Mouse (Mus musculus) cerebral cortex, adult 2 months (tissue): ENCODE results near the gene Tbl2.

Source experiments
- WGBS: fragments of 180-500 bp; shearing (Covaris S2); methylation state at CpG from one replicate; pipeline ENCODE4 v1.1.7; 2018; 5-methylcytosine and 5-hydroxymethylcytosine counted together

The Tbl2 gene

DNA sequence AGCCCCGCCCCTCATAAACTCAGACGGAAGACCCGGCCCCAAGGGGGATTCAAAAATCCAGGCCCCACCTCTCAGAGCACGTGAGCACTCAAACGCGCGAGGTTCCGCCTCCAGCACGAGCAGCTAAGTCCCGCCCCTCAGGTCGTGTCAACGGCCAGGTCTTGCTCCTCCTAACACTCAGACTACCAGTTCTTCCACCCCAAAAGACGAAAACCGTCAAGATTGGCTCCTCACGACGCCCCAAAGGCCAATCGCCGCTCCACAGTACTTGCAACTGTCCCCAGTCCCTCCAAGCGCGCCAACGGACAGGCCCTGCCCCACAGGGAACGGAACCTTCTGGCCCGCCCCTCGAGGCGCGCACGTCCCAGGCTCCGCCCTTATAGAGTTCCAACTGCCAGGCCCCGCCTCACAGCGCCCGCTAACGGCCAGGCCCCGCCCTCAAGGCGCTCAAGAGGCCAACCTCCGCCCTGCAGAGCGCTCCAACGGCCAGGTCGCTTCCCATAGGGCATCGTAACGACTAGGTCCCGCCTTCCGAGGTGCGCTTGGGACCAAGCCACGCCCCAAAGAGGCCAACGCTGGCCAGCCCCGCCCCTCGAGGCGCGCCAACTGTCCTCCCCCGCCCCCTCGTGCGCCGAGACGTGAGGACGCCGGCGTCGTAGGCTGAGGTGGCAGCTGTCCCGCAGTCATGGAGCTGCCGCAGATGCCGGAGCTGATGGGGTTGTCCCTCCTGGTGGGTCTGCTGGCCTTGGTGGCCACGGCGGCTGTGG lies at the start of gene Tbl2:
Gene Tbl2 (plus strand): TSS at position 605 of the 767 bp plus-strand sequence.
- WGBS = under 1% methylated on average over 63 of the region's 63 CpGs

DNA sequence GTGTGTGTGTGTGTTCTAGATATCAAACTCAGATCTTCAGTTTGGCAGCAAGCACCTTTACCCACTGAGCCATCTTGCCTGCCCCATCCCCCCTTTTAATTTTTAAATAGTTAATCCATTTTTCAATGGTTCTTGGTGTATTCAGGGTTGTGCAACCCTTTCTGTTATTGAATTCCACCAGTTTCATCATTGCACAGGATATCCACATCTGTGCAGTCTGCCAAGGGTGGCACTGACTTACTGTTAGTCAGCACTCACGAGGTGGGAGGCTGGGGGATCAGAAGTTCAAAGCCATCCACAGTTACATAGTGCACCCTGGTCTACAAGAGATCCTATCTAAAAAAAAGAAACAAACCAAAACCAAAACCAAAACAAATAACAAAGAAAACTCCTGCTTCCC lies 48.5 kb upstream of the Tbl2 start:
- WGBS = 51% methylated on average over 1 of the region's 1 CpGs

DNA sequence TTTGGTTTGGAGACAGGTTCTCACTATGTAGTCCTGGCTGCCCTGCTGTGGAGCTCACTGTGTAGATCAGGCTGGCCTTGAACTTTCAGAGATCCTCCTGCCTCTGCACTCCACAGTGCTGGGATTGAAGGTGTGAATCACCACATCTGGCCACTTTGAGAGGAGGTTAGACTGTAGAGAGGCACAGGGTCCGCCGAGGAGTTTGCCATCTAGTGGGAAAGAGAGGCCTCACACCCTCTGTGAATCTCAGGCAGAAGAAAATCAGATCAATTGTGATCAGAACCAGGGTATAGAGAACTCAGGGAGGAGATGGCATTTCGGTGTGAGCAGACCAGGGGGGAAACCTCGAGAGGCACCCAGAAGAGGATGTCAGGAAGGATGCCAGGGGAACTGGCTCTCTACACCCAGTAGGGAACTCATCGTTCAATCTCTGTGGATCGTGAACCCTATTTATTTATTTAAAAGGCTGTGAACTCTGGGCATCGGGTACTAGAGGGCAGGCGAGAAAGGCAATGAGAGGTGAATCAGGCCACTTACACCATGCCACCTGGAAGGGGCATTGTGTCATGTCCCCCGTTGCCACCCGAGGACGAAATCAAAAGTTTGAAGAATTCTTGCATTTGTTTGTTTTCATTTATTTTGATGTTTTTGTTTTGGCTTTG lies 45.3 kb upstream of the Tbl2 start:
- WGBS = 63% methylated on average over 11 of the region's 11 CpGs

DNA sequence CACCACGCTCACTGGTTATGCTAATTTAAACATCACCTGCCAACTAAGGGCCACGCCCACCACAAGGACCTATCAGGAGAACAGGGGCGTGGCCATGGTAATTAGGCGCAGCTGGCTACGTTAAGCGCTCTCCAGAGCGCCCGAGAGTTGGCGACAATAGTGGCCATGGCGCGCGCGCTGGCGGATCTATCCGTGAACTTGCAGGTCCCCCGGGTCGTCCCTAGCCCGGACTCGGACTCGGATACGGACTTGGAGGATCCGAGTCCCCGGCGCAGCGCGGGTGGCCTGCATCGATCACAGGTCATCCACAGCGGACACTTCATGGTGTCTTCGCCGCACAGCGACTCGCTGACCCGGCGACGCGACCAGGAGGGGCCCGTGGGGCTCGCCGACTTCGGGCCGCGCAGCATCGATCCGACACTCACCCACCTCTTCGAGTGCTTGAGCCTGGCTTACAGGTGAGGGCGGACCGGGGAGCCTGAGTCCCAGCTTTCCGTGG lies 42.6 kb upstream of the Tbl2 start:
- under 1% methylated on average over 48 of the region's 48 CpGs for WGBS

DNA sequence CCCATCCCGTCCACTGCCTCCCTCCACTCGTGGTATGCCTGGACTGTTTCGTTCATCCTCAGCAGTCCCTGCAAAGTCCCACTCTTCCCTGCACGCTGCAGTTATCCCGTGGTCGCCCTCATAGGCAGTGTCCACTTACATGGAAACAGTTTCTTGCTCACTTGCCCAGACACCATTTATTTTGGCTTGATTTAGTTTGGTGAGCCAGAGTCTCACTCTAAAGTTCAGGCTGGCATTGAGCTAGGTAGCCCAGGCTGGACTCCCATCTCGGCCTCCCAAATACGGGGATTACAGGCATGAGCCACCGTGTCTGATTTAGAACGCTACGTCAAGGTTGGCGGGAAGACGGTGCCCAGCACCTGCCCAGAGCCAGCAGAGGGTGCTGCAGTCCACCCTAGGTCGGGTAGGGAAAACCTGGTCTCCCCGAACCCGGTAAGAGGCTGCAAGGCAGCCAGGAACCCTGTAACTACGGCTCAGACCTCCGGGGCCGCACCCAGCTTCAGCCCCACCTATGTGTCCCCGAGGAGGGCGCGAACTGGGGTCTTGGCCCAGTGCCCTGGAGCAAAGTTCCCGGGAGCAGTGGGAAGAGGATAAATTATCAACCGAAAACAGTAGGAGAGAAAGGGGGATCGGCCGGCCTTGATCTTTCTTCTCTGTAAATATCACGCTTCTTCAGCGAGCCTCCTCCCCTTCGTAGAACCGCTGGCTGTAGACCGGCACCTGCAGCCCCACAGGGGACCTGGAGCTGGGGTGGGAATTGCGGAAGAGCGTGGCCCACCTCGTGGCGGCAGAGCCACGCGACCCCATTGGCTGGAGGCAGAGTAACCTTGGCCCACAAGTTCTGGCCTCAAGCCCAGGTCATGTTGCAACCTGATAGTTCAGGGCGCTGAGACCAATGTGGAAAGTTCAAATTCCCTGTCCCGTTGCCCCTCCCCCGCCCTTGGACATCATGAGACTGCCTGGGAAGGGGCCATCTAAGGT lies 41.6 kb upstream of the Tbl2 start:
- WGBS = 16% methylated on average over 40 of the region's 40 CpGs

DNA sequence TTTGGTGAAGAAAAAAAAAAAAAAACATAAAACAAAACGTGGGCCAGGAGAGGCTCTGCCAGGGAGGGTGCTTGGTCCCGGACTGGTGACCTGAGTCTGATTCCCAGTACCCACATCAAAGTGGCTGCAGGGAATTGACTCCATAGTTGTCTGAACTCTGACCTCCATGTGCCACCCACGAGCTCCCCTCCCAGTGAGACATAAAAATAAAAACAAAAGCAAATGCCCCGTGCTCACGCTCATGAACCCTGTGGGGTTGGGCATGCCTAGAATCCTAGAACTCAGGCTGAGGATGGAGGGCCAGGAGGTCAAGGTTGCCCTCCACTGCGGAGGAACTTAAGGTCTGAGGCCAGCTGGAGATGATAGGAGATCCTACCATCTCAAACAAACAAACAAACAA lies 40.4 kb upstream of the Tbl2 start:
- WGBS = 74% methylated on average over 6 of the region's 6 CpGs

DNA sequence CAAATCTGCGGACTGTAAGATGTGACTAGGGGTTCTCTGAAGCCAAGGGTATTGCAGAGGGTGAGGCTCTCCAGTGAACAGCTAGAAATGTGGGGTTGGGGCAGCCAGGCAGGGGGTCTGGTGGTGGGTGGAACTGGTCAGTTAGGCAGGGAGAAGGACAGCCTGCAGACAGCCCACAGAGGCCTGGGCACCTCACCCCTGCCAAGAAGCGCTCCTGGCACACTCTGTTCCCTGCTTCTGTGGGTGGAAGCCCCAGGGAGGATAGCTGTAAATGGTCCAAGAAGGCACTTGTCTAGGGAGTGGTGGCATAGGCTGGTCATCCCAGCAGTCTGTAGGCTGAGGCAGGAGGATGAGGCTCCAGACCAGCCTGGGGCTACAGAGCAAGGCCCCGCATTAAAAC lies 40.0 kb upstream of the Tbl2 start:
- WGBS = 90% methylated on average over 3 of the region's 3 CpGs

DNA sequence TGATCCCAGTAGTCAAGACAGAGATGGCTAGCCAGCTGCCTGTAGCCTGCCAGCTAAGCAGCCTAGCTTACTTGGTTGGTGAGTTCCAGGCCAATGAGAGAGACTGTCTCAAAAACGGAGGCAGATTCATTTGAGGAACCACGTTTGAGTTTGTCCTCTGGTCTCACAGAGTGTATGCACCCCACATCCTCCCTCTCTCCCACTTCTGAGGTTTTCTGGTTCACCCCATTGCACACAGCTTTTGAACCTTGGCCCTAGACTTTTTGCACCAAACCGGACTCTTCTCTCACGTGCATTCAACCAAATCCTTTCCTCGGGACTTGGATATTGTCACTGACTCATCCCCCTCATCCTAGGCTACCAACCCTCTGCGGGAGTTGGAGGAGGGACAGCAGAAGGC lies 39.5 kb upstream of the Tbl2 start:
- WGBS = 81% methylated on average over 6 of the region's 6 CpGs

DNA sequence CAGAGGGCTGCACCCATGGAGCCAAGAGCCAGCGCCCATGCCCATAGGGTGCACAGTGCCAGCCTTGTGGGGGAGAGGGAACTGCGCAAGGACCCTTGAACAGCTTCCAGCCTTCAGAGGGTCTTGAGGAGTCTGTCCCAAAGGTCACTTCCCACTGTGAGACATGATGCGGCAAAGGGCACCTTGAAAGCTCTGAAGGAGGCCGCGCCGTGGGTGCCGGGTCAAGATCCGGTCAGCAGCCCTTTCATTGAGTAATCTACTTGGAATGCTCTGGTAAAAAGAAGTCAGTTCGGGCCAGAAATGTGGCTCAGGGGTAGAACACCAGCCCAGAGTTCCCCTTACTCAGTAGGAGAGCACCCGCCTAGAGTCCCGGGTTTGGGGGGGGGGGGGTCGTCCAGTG lies 35.7 kb upstream of the Tbl2 start:
- 88% methylated on average over 12 of the region's 12 CpGs for WGBS

DNA sequence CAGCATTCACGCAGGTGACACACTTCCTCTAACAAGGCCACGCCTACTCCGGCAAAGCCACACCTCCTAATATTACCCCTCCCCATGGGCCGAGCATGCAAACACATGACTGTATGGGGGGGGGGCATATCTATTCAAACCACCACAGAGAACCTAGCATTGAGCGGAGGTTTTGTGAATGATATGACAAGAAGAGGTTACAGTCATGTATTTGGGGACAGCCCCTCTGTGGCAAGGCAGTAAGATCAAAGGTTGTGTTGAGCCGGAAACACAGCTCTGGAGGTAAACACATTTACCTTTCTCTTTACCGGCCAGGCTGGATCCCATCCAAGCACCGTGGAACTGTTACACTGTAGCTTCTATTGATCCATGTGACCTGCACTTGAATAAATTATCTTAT lies 34.2 kb upstream of the Tbl2 start:
- 80% methylated on average over 8 of the region's 8 CpGs for WGBS

DNA sequence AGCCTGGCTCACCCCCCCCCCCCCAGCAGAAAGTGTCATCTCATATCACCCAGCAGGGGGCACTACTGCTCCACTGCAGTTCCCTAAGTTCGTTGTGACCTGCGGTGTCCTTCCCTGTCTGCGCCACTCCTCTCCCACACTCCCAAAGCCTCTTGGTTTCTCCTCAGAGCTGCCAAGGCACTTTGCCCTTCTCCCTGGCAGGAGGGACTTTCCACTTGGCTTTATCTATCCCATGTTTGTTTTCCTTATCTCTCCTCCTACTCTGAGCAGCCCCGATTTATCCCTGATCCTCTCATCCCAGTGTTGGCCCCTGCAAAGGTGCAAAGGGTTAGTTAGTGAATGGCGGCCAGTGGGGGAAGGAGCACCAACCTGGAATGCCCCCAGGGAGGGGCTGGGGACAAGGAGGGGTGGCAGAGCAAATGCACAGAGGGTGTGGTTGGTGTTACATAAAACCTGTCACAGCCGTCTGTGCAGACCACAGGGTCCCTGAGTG lies 30.8 kb upstream of the Tbl2 start:
- WGBS = 26% methylated on average over 6 of the region's 6 CpGs

DNA sequence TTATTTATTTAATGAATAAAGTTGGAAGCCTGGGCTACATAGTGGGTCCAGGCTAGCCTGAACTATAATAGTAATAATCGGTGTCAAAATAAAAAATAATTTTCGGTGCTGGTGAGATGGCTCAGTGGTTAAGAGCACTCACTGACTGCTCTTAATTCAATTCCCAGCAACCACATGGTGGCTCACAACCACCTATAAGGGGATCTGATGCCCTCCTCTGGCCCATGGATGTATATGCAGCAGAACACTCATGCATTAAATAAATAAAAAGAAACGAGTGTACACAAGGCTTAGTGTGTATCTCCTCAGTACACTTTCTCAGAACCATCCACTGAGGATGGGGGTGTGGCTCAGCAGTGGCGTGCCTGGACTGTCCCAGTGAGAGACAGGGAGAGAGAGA lies 28.7 kb upstream of the Tbl2 start:
- 68% methylated on average over 4 of the region's 4 CpGs for WGBS

DNA sequence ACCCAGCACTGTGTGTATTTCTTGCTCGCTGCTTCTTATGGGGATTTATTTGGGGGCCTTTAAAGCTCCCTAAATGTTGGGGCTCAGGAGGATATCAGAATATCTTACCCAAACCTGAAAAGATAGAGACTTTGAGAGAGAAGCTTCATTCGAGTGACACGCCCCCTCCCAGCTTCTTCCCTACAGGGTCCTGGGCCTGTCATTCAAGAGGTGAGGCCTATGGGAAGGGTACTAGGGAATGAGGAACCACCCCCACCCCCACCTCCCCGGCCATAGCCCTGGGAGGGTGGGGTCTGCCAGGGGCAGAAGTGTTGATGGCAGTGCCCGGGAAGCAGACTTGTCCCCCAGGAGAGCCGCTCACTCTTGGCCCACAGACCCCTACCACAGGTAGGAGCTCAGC lies 23.3 kb upstream of the Tbl2 start:
- WGBS = 76% methylated on average over 6 of the region's 6 CpGs

DNA sequence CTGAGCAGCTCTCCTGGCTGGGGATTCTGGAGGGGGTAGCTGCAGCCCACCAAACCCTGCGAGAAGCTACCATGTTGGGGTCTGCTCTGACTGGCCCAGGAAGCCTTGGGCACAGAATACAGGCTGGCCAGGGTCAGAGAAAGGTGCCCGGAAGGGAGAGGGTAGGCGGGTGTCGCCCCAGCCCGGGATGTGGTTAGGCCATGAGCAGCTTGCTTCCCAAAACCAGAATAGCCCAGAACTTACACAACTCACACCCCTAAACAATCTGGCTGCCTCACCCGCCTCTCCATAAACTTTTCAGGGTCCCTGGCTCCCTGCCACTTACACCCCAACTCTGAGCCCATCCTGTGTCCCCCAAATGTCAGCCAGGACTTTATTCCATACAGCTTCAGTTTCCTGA lies 21.8 kb upstream of the Tbl2 start:
- 70% methylated on average over 6 of the region's 6 CpGs for WGBS

DNA sequence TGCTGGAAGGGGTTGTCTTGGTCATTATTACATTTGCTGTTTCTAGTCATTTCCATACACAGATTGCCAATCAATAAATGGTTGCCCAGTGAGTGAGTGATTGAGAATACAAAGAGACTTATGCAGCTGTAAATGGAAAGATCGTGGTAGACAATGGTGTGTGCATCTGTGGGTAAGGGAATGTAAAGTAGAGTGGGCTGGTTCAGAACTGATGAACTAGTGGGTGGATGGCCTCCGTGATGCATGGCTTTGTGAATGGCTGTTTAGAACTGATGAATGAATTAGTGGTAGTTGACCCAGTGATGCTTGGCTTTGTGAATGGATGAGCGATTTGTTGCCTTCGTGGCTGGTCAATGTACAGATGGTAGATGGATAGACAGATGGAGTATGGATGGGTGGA lies 19.7 kb upstream of the Tbl2 start:
- WGBS = 85% methylated on average over 4 of the region's 4 CpGs

DNA sequence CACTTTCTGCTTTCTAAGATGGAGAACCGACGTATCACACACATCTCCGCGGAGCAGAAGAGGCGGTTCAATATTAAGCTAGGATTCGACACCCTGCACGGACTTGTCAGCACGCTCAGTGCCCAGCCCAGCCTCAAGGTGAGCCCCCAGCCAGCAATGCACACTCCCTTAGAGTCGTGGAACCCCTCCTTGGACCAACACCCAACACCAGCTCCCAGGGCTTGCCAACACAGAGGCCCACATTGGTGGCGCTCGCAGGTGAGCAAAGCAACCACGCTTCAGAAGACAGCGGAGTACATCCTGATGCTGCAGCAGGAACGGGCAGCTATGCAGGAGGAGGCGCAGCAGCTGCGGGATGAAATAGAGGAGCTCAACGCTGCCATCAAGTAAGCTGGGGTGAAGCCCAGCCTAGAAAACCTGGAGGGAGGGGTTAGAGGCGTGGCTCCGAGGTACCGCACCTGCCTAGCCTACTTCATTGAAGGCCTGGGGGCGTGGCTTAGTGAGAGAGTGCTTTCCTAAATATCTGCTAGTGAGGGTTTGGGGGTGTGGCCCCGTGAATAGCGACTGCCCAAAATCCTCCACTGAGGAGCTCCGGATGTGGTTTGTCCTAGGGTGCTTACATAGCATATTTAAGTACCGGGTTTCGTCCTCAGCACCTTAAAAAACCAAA lies 15.6 kb upstream of the Tbl2 start:
- 8% methylated on average over 26 of the region's 26 CpGs for WGBS

DNA sequence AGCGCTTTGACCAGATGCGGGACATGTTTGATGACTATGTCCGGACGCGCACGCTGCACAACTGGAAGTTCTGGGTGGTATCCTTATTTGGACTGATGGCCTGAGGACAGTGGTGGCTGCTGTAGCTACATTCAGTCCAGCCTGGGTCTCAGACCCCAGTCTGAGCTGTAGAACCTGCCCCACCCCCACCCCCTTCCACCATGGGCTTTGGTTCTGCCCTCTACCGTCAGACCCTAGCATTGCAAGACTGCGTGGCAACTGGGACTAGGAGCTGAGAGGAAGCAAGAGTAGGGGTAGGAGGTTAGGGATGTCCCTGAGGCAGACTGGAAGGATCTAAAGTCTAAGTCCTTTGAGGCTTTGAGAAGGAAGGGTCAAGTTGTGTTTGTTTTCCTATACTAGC lies 14.9 kb upstream of the Tbl2 start:
- 10% methylated on average over 8 of the region's 8 CpGs for WGBS

DNA sequence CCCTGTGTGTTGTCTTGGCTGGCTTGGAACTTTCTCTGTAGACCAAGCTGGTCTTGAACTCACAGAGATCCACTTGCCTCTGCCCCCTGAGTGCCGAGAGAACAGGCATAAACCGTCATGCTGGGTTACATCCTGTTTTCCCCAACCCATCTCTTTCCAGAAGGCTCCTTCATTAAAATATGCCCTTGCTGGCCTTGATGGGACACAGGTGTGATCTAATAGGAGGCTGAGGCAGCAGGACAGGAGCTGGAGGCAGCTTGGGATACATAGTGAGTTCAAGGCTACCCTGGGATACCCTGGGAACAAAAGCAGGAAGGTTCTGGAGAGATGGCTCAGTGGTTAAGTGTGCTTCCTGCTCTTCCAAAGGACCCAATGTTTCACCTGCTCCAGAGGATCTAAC lies 9.6 kb upstream of the Tbl2 start:
- WGBS = 79% methylated on average over 2 of the region's 2 CpGs

DNA sequence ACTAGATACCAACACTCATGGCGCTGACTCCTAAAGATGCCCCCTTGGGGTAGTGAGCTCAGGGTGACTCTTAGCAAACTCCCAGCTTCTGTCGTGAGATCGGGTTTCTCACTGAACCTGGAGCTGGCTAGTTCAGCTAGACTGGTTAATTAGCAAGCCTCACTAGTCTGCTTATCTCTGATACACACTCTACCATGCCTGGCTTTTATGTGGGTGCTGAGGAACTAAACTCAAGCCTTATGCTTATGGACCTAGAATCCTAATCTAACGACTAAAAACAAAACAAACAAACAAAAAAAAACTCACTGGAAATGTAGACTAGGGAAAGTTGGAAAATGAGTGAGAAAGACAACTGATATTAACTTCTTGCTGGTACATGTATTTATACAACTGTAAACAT lies 5.0 kb upstream of the Tbl2 start:
- 65% methylated on average over 4 of the region's 4 CpGs for WGBS

DNA sequence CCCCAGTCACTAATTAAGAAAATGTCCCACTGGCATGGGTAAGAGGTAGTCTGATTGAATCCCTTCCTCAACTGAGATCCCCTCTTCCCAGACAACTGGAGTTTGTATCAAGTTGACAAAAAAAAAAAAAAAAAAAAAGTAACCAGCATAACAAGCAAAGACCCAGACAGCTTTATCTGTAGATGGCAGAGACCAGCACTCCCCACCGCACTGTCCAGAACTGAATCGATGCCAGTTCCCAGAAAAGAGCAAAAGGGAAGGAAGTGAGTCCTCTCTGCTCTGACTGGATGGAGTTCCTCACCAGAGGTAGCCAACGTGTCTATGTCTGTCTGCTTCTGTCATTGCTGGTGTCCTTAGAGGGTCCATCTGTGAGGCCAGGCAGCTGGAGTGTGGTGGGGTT lies 3.9 kb upstream of the Tbl2 start:
- WGBS = 75% methylated on average over 3 of the region's 3 CpGs

DNA sequence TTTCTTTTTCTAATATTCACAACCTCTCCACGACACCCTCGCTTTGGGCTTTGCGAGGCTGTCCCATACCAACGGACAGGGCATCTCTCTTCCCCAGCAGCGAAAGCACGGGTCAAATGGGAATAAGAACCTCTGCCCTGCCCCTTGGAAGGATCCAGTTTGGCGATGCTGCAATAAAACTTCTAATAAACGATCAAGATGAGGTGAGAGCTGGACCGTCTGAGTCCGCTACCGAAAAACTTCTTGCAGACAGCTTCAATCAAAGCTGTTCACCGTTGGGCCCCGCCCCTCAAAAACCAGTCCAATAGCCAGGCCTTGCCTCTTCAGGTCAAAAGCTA lies 773 bp upstream of the Tbl2 start:
- under 1% methylated on average over 13 of the region's 13 CpGs for WGBS

DNA sequence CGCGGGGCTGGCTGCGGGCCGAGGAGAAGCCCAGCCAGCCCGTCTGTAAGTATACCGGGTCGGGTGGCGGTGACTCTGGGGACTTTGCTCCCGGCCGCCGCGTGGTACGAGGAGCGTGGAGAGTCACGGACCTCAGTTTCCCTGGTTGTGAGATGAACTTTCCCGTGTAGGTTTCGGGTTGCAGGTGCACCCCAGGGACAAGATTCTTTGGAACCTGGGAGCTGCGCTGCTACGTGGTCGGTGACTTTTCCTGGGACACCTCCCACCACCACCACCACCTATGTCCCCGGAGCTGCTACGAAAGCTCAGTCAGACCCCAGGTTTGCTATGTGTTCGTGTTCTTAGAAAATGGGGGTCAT lies 342 bp downstream of the Tbl2 start:
- 0% methylated on average over 23 of the region's 23 CpGs for WGBS
